Mouse (Mus musculus) lung, adult 18-20 months (tissue): ENCODE results near the gene Pla1a.
"Not testable (repeated sequence)": the region's sequence is repeated elsewhere in the genome, so short reads cannot be mapped to it uniquely, and the experiment has no call there.

ENCODE experiments used
- DNase-seq, 2 experiments: peaks; one replicate each; pipeline ENCODE4 v3.0.0; 2022; ENCODE audit warnings: mixed read lengths in 2 of 2

Pla1a gene

GRCm38 (mm10) chr16:38432498-38433425 is at the start of gene Pla1a:
Gene Pla1a (minus strand): TSS chr16:38433145.
- DNase-seq, result peak in 1 of 2 experiments; percentile 36

DNA sequence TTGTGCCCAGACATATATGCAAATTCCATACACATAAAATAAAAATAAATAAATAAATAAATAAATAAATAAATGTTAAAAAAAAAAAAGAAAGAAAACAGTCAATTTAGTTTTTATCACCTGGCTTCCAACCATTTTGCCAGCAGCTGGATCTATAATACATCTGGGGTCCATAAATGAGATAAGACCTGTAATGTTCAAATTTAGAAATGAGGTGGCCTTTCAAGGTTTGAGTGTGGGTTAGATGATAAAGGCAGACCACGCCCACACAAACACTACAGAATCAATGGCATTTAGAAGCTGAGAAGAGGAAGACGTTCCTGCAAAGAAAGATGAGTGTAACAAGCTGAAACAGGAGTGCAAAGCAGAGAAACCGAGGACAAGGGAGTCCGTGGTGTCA is 48.4 kb upstream of the Pla1a start:
- DNase-seq, result no peak

DNA sequence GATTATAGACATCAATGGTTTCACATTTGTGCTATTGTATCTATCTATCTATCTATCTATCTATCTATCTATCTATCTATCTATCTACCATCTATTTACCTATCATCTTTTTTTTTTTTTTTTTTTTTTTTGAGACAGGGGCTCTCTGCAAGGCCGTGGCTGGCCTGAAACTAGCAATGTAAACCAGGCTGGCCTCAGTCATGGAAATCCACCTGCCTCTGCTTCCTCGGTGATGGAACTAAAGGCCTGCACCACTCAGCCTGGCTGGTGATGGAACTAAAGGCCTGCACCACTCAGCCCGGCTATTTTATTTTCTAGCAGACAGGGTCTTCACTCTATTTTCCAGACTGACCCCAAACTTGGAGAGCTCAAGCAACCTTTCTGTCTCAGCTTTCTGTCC is 45.4 kb upstream of the Pla1a start:
- DNase-seq, result no peak

GRCm38 (mm10) chr16:38477241-38477608 is 44.3 kb upstream of the Pla1a start:
- not testable (repeated sequence) for DNase-seq

DNA sequence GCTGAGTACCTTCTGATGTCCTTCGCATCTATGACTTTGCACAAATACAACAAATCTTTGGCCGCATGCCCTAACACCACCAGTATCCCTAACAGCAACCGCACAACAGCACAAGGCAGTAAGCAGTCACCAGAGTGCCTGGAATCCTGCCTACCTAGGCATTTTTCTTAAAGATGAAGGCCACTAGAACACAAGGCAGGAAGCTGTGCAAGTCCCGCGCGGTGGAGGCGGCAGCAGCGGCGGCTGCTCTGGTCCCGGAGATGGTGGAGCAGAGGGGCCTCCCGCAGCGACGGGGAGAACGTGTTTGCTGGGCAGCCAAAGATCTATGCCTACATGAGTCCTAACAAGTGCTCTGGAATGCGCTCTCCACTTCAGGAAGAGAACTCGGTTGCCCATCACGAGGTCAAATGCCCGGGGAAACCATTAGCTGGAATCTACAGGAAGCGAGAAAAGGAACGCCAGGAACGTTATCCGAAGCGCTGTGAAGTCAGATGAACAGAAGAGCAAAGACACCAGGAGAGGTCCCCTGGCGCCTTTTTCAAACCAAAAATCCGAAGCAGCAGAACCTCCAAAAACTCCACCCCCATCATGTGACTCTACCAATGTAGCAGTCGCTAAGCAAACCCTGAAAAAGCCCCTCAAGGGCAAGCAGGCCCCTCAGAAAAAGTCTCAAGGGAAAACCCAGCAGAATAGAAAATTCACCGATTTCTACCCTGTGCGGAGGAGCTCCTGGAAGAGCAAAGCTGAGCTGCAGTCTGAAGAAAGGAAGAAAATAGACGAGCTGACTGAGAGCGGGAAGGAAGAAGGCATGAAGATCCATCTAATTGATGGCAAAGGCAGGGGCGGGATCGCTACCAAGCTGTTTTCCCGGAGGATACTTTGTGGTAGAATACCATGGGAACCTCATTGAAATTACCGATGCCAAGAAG is 43.6 kb upstream of the Pla1a start:
- peak; percentile 27 to 54 for DNase-seq

GRCm38 (mm10) chr16:38475681-38476311 is 42.9 kb upstream of the Pla1a start:
- DNase-seq, result no peak

- DNase-seq, result no peak
Observed at GRCm38 (mm10) chr16:38474677-38475286, 41.8 kb upstream of the Pla1a start.

DNA sequence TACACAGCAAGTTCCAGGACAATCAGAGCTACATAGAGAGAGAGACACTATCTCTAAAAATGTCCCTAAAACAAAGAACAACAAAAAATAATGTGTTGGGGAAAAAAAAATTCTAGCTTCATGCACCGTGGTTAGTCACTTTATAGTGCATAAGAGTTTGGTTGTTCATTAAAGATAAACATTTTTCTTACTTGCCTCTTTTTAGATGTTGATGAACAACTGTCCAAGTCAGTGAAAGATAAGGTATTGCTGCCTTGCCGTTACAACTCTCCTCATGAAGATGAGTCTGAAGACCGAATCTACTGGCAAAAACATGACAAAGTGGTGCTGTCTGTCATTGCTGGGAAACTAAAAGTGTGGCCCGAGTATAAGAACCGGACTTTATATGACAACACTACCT is 40.7 kb upstream of the Pla1a start:
- DNase-seq, result no peak

DNA sequence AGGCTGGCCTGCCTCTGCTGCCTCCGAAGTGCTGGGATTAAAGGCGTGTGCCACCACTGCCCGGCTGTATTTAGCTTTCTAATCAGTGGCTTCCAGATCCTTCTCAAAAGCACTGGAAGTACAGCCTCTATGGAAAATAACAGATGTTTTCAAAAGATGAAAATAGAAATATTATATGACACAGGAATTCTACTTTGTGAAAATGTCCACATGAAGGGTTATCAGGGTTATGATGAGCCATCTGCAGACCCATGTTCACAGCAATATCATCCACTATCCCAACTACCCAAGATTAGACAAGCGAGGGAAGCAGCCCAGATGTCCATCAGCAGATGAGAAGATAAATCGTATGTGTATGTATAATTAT is 39.5 kb upstream of the Pla1a start:
- DNase-seq, result no peak

GRCm38 (mm10) chr16:38471697-38472506 is 39.0 kb upstream of the Pla1a start:
- no peak for DNase-seq

GRCm38 (mm10) chr16:38469437-38469836 is 36.5 kb upstream of the Pla1a start:
- DNase-seq, result no peak

DNA sequence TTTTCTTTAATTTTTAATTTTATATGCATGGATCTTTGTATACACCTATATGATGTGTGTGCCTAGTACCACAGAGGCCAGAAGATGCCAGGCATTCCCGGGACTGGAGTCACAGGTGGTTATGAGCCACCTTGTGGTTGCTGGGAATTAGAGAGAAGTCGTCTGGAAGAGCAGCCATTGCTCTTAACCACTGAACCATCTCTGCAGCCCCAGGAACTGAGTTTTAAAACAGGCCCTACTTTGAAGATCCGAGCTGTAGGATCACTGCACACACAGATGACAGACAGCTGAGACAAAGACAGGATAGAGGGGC is 35.7 kb upstream of the Pla1a start:
- DNase-seq, result no peak

DNA sequence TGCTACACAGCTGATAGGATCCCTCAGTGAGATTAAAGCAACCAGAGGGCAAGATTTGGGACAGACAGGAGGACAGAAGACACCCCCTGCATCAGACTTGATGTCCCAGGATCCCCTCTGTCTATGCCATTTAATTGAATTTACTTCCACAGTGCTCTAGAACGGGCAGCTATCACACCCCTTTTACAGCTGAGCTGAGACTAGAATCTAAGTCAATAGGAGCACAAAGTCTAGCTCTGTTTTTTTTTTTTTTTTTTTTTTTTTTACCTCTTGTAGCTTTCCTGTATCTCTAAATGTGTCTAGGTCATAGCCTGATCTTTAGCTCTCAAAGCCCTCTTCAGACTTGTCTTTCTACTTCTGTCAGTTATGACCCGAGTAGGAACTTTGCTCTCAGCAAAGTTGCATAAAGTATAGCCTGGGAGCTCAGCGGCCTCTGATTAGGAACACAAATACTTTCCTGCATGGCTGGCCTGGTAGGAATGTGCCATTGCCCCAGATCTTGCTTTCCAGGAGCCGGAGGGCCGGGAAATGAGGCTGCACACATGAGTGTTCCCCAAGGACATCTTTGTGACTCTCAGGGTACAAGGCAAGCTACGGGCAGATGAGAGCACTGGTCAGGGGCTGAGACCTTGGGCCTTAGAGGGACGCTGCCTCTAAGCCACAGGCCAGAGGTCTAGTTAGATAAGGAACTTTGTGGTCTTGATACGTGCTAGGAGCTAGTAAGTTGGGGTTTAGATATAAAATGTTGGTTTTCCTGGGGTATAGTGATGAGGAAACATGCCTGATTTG is 35.2 kb upstream of the Pla1a start:
- DNase-seq, result no peak

DNA sequence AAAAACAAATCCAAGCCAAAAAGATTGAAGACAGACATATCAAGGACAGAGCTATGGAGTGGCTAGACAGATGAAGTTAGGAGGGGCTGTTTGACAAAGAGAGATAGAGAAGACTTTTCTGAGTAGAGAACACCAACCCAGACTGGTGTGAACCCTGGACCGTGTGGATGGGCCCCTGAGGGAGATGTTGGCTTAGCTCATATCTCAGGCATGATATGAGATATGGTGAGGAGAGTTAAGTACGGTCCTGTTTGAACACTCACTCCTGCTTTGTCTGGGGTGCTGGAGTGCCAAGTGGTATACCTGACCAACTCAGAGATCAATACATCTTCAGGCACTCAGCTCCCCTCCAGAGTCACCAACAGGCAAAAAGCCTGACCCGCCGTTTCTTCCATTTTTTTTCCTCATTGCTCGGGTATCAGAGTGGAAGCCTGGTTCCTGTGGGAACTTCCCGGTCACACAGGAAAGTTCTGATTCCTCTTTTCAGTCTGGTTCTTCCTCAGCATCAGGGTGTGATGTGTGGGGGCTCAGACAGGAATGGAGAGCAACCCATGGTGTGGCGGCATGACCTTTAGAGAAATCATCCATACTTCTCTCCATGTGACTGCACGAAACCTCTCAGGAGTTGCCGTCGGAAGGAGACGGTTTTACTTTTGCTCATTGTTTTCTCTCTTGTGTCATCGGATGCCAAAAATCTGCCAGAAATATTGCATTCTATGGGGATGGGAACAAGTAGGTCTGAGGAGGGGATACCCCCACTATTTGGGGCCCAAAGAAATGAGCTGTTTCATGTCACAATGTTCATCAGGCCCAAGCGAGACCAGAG is 34.4 kb upstream of the Pla1a start:
- no peak for DNase-seq

GRCm38 (mm10) chr16:38466089-38466488 is 33.1 kb upstream of the Pla1a start:
- DNase-seq, result no peak

- no peak for DNase-seq
Observed at GRCm38 (mm10) chr16:38463305-38463704, 30.4 kb upstream of the Pla1a start.

DNA sequence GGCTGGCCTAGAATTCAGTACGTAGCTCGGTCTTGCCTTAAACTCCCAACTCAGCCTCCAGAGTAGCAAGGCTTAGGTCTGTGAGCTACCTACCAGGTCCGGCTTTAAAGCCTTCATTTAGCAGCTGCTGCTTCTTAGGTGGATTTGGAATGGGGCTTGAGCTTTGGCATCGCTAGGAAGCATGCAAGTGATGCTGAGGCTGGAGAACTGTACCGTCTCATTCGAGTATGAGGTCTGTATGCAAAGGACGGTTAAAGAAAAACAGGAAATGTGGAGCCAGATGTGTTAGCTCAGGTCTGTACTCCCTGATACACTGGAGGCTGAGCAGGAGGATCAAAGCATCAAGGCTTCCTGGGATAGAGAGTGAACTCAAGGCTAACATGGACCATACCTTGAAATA is 29.2 kb upstream of the Pla1a start:
- no peak for DNase-seq

- DNase-seq, result no peak
Observed at GRCm38 (mm10) chr16:38461749-38462148, 28.8 kb upstream of the Pla1a start.

GRCm38 (mm10) chr16:38459990-38460389 is 27.0 kb upstream of the Pla1a start:
- DNase-seq, result no peak

GRCm38 (mm10) chr16:38458600-38459280 is 25.8 kb upstream of the Pla1a start:
- peak in 1 of 2 experiments; percentile 25 for DNase-seq
